Mouse (Mus musculus): ENCODE measurements at regions not wholly inside any gene's neighbourhood (a gene's known extent, or its start where the extent isn't known, plus 50 kb on each side); places are given as distances from the start of the nearest gene placed in this dataset.
"Not testable (repeated sequence)": the region's sequence is repeated elsewhere in the genome, so short reads cannot be mapped to it uniquely, and the experiment has no call there.

DNA sequence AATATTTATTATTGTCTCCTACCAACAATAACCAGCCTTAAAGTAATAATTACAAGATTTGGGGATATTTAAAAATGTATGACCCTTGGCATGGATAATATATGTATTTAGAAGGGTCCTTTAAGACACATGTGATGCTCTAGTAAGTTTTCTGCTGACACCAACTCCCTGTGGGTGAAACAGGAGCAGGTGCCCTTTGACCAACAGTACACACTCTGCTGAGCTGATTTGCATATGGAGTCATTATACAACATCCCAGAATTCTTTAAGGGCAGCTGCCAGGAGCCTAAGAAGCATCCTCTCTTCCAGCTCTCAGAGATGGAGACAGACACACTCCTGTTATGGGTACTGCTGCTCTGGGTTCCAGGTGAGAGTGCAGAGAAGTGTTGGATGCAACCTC lies 274.1 kb downstream of the Rpia start:
- no peak overlapping the region for H3K27ac ChIP-seq (ENCODE audit: low read depth, low read length)
- H3K4me3 ChIP-seq (ENCODE audit: low read depth, low read length): no peak overlapping the region
- ATAC-seq: no peak
- no peaks in the 10 kb centered on the region for H3K4me1 ChIP-seq (ENCODE audit: control insufficient read depth, insufficient read depth, low read length)
- H3K36me3 ChIP-seq (ENCODE audit: control insufficient read depth, insufficient read depth, low read length): no peaks in the 10 kb centered on the region
- no peaks in the 10 kb centered on the region for H3K9me3 ChIP-seq (replicated peaks; ENCODE audit: control insufficient read depth, low read length)
- no peak overlapping the region for H3K4me2 ChIP-seq (ENCODE audit: low read length)
- no peak for DNase-seq (ENCODE audit: low spot score)
- no peak overlapping the region for H3K9ac ChIP-seq (ENCODE audit: low read length)
- H3K27me3 ChIP-seq (replicated peaks; ENCODE audit: control insufficient read depth, insufficient read depth, low read length): no peaks in the 10 kb centered on the region

DNA sequence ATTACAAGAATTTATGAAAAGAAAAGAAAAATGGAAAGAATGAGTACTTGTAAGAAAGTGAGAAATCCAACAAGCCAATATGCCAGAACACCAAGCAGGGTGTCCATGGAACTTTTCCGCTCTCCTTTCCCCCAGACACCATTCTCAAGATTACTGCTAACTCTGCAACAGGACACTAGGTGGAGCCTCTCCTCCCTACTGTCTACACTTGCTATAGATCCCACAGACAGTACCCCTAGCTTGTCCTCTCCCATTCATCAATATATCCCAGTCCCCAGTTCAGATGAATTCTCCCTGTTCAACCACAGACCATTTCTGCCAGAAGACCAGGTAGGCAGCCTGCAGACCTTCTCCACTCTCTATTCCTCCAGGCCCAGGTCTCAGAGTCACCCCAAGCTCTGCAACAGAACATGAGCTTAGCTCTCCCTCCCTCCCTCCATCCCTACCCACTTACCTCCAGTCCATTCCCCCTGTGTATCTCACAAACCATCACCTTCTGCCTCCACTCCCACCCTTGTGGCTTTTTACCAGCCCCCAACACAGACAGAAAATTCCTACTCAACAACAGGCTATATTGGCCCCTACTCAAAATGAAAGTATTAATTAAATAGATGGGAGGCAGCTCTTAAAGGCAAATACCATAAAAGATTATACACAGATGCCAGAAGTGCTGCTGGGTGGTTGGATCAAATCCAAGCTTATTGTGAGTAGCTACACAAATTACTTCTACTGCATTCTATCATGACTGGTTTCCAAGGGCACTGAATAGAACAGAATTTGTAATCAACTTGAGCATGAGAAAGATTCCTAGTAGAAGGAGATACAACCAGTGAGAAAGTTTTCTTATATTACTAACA lies 323.2 kb downstream of the Rpia start:
- WGBS: 73% methylated on average over 1 of the region's 1 CpGs

DNA sequence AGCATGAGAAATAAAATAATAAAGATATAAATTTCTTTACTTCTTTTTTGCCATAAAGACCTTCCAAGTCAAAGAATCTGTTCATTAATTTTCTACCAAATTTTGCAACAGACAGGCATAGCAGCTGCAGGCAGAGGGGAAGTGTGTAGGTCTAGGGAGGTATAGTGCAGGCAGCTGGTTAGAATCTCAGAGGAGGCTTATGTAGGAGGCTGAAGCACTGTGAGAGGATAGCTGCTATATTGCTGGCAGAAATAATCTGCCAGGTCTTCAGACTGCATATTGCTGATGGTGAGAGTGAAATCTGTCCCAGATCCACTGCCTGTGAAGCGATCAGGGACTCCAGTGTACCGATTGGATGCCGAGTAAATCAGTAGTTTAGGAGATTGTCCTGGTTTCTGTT lies 334.8 kb downstream of the Rpia start:
- Histone ChIP-seq H3K27me3 (replicated peaks; ENCODE audit: control insufficient read depth, insufficient read depth, low read length) (no peaks in the 10 kb centered on the region), H3K4me1 (ENCODE audit: control insufficient read depth, insufficient read depth, low read length) (no peaks in the 10 kb centered on the region), H3K4me3 (ENCODE audit: low read depth, low read length) (no peak overlapping the region), H3K27ac (ENCODE audit: low read depth, low read length) (no peak overlapping the region), H3K9ac (ENCODE audit: low read length) (no peak overlapping the region), H3K36me3 (ENCODE audit: control insufficient read depth, insufficient read depth, low read length) (no peaks in the 10 kb centered on the region), H3K4me2 (ENCODE audit: low read length) (no peak overlapping the region), H3K9me3 (replicated peaks; ENCODE audit: control insufficient read depth, low read length) (no peaks in the 10 kb centered on the region)
- WGBS: 96% methylated on average over 3 of the region's 3 CpGs
- no peak for ATAC-seq
- DNase-seq (ENCODE audit: low spot score): no peak

More for the DNA sequence above, 323.2 kb downstream of the Rpia start:
- no peak overlapping the region for H3K27ac ChIP-seq (ENCODE audit: low read depth, low read length)
- H3K9me3 ChIP-seq (replicated peaks; ENCODE audit: control insufficient read depth, low read length): no peaks in the 10 kb centered on the region
- no peaks in the 10 kb centered on the region for H3K27me3 ChIP-seq (replicated peaks; ENCODE audit: control insufficient read depth, insufficient read depth, low read length)
- H3K4me3 ChIP-seq (ENCODE audit: low read depth, low read length): no peak overlapping the region
- H3K36me3 ChIP-seq (ENCODE audit: control insufficient read depth, insufficient read depth, low read length): no peaks in the 10 kb centered on the region
- peak; percentile 81 for ATAC-seq
- H3K9ac ChIP-seq (ENCODE audit: low read length): no peak overlapping the region
- peak; percentile 79 for DNase-seq (ENCODE audit: low spot score)
- H3K4me2 ChIP-seq (ENCODE audit: low read length): no peak overlapping the region
- no peaks in the 10 kb centered on the region for H3K4me1 ChIP-seq (ENCODE audit: control insufficient read depth, insufficient read depth, low read length)

DNA sequence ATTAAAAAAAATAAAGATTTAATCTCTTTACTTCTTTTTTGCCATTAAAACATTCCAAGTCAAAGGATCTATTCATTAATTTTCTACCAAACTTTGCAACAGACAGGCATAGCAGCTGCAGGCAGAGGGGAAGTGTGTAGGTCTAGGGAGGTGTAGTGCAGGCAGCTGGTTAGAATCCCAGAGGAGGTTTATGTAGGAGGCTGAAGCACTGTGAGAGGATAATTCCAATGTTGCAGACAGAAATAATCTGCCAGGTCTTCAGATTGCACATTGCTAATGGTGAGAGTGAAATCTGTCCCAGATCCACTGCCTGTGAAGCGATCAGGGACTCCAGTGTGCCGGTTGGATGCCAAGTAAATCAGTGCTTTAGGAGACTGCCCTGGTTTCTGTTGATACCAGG lies 357.3 kb downstream of the Rpia start:
- not testable (repeated sequence) for H3K9ac ChIP-seq (ENCODE audit: low read length); DNase-seq (ENCODE audit: low spot score); H3K4me2 ChIP-seq (ENCODE audit: low read length); H3K9me3 ChIP-seq (replicated peaks; ENCODE audit: control insufficient read depth, low read length); H3K4me3 ChIP-seq (ENCODE audit: low read depth, low read length); H3K4me1 ChIP-seq (ENCODE audit: control insufficient read depth, insufficient read depth, low read length); H3K27me3 ChIP-seq (replicated peaks; ENCODE audit: control insufficient read depth, insufficient read depth, low read length); H3K27ac ChIP-seq (ENCODE audit: low read depth, low read length); H3K36me3 ChIP-seq (ENCODE audit: control insufficient read depth, insufficient read depth, low read length); ATAC-seq
- WGBS: 88% methylated on average over 2 of the region's 2 CpGs

DNA sequence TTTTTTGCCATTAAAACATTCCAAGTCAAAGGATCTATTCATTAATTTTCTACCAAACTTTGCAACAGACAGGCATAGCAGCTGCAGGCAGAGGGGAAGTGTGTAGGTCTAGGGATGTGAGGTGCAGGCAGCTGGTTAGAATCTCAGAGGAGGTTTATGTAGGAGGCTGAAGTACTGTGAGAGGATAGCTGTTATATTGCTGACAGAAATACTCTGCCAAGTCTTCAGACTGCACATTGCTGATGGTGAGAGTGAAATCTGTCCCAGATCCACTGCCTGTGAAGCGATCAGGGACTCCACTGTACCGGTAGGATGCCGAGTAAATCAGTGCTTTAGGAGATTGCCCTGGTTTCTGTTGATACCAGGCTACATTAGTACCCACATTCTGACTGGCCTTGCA lies 385.7 kb downstream of the Rpia start:
- H3K4me3 ChIP-seq (ENCODE audit: low read depth, low read length); H3K36me3 ChIP-seq (ENCODE audit: control insufficient read depth, insufficient read depth, low read length); H3K9ac ChIP-seq (ENCODE audit: low read length); H3K27me3 ChIP-seq (replicated peaks; ENCODE audit: control insufficient read depth, insufficient read depth, low read length); H3K9me3 ChIP-seq (replicated peaks; ENCODE audit: control insufficient read depth, low read length); H3K4me2 ChIP-seq (ENCODE audit: low read length); H3K4me1 ChIP-seq (ENCODE audit: control insufficient read depth, insufficient read depth, low read length); H3K27ac ChIP-seq (ENCODE audit: low read depth, low read length); DNase-seq (ENCODE audit: low spot score); ATAC-seq: not testable (repeated sequence)
- 93% methylated on average over 3 of the region's 3 CpGs for WGBS

DNA sequence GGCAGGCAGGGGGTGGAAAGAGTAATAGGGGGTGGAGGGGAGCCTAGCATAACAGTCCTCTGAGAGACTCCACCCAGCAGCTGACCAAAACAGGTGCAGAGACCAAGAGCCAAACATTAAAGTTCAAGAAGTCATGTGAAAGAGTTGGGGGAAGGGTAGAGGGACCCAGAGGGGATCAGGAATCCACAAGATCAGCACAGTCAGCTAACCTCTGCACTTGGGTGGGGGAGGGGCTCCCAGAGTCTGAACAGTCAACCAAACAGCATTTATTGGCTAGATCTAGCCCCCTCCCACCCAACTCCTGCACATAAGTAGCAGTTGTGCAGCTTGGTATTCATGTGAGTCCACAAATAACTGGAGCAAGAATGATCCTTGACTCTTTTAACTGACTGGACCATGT lies 402.2 kb downstream of the Rpia start:
- not testable (repeated sequence) for H3K27ac ChIP-seq (ENCODE audit: low read depth, low read length); DNase-seq (ENCODE audit: low spot score); H3K27me3 ChIP-seq (replicated peaks; ENCODE audit: control insufficient read depth, insufficient read depth, low read length); H3K36me3 ChIP-seq (ENCODE audit: control insufficient read depth, insufficient read depth, low read length); H3K4me2 ChIP-seq (ENCODE audit: low read length); H3K9ac ChIP-seq (ENCODE audit: low read length); ATAC-seq; H3K4me1 ChIP-seq (ENCODE audit: control insufficient read depth, insufficient read depth, low read length); H3K4me3 ChIP-seq (ENCODE audit: low read depth, low read length); H3K9me3 ChIP-seq (replicated peaks; ENCODE audit: control insufficient read depth, low read length)

DNA sequence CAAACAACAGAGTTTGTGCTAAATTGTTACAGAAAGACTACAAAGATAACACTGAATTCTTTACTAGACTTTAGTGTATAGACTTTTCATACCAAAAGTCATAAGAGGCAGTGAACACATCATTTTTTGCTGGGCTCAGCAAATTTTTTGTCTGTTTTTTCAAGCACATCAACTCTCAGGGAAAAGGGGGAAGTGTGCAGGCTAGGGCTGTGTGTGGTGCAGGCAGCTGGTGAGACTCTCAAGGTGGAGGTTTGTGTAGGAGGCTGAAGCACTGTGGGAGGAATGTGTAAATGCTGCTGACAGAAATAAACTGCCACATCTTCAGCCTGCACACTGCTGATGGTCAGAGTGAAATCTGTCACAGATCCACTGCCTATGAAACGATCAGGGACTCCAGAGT lies 405.6 kb downstream of the Rpia start:
- not testable (repeated sequence) for H3K4me3 ChIP-seq (ENCODE audit: low read depth, low read length); H3K4me1 ChIP-seq (ENCODE audit: control insufficient read depth, insufficient read depth, low read length); H3K36me3 ChIP-seq (ENCODE audit: control insufficient read depth, insufficient read depth, low read length); H3K4me2 ChIP-seq (ENCODE audit: low read length); H3K9me3 ChIP-seq (replicated peaks; ENCODE audit: control insufficient read depth, low read length); DNase-seq (ENCODE audit: low spot score); H3K27ac ChIP-seq (ENCODE audit: low read depth, low read length); H3K9ac ChIP-seq (ENCODE audit: low read length); ATAC-seq; H3K27me3 ChIP-seq (replicated peaks; ENCODE audit: control insufficient read depth, insufficient read depth, low read length)
- WGBS: no CpG with 5 or more reads among the region's 1 CpGs

DNA sequence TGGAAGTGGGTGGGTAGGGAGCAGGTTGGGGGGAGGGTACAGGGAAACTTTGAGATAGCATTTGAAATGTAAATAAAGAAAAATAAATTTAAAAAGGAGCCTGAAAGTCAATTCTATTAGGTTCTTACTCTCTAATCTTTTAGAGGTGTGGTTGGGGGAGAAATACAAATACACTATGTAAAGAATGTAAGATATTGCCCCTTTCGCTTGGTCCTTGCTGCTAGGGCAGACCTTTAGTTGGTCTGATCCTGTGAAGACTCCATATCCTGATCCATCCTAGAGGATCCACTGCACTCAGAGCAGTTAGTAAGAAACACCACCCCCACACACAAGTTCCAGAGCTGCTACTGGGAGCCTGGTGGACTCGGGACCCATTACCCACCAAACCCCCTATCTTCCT lies 412.7 kb downstream of the Rpia start:
- H3K4me3 ChIP-seq (ENCODE audit: low read depth, low read length); H3K27ac ChIP-seq (ENCODE audit: low read depth, low read length); H3K9me3 ChIP-seq (replicated peaks; ENCODE audit: control insufficient read depth, low read length); H3K4me1 ChIP-seq (ENCODE audit: control insufficient read depth, insufficient read depth, low read length); H3K27me3 ChIP-seq (replicated peaks; ENCODE audit: control insufficient read depth, insufficient read depth, low read length); DNase-seq (ENCODE audit: low spot score); H3K36me3 ChIP-seq (ENCODE audit: control insufficient read depth, insufficient read depth, low read length); H3K9ac ChIP-seq (ENCODE audit: low read length); ATAC-seq; H3K4me2 ChIP-seq (ENCODE audit: low read length): not testable (repeated sequence)
- 91% methylated on average over 2 of the region's 2 CpGs for WGBS

DNA sequence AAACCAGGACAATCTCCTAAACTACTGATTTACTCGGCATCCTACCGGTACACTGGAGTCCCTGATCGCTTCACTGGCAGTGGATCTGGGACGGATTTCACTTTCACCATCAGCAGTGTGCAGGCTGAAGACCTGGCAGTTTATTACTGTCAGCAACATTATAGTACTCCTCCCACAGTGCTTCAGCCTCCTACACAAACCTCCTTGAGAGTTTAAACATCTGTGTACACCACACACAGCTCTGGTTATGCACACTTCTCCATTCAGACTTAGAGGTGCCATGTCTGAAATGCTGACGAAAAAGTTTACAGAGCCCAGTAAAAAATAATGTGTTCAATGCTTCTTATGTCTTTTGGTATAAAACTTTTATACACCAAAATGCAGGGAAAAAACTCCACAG lies 420.2 kb downstream of the Rpia start:
- H3K27me3 ChIP-seq (replicated peaks; ENCODE audit: control insufficient read depth, insufficient read depth, low read length); H3K9ac ChIP-seq (ENCODE audit: low read length); DNase-seq (ENCODE audit: low spot score); ATAC-seq; H3K9me3 ChIP-seq (replicated peaks; ENCODE audit: control insufficient read depth, low read length); H3K4me2 ChIP-seq (ENCODE audit: low read length); H3K27ac ChIP-seq (ENCODE audit: low read depth, low read length); H3K36me3 ChIP-seq (ENCODE audit: control insufficient read depth, insufficient read depth, low read length); H3K4me3 ChIP-seq (ENCODE audit: low read depth, low read length); H3K4me1 ChIP-seq (ENCODE audit: control insufficient read depth, insufficient read depth, low read length): not testable (repeated sequence)
- WGBS: 95% methylated on average over 5 of the region's 5 CpGs

Data from forebrain, embryonic 14.5 days (tissue).